Comparison of ENCODE assay signal across 12 mouse cellular contexts in genomic region chr14:33588951-33589350, GRCm38 (mm10). TPM values are rescaled to one million over a fixed set of nuclear protein-coding genes. Genes with fewer than 3 reads are reported as not detected.
DNase-seq lines count a peak whose midpoint lies in the region; ATAC-seq and TF ChIP-seq lines count a peak whose summit lies in the region.
"Had no signal": no experiment of that assay in that cellular context is flagged by ENCODE, and none has a peak within 500 bp of the region (broad histone marks: within the 10 kb centered on the region; RNA-seq: fewer than 3 reads in every experiment).

TSS of gene Ptpn20 (plus strand) at chr14:33589207.

- no peak for TF ChIP-seq EP300 in lung, postnatal 0 days (IDR thresholded peaks at IDR 0.05)
- TF ChIP-seq EP300 in stomach, postnatal 0 days (optimal IDR thresholded peaks at IDR 0.05) = no peak

- H3K27me3 ChIP-seq in forebrain, postnatal 0 days (ENCODE audit: insufficient read depth, low read length) = no peaks in the 10 kb centered on the region
- no peaks in the 10 kb centered on the region for H3K27me3 ChIP-seq in forebrain, embryonic 13.5 days
- H3K27me3 ChIP-seq in lung, postnatal 0 days (replicated peaks; ENCODE audit: insufficient read depth, low read length) = no peaks in the 10 kb centered on the region
- no peaks in the 10 kb centered on the region for H3K27me3 ChIP-seq in stomach, postnatal 0 days (ENCODE audit: control insufficient read depth, insufficient read depth, low read length)
- H3K27me3 ChIP-seq: lung, embryonic 15.5 days had no signal

- DNase-seq in forebrain, postnatal 0 days = no peak
- DNase-seq in lung, postnatal 0 days (ENCODE audit: low spot score) = no peak
- DNase-seq in lung, postnatal 36 days = no peak
- peak; percentile 37 for DNase-seq in embryo, embryonic 10.5 days (ENCODE audit: low spot score)
- DNase-seq in stomach, postnatal 0 days (ENCODE audit: low spot score) = peak; percentile 21
- DNase-seq in right cerebral cortex, adult 18-20 months = no peak
- no peak for DNase-seq in cerebellum, adult 8-10 months

- peak; percentile 24; the same call in 1 of the 2 replicates for TF ChIP-seq CTCF in forebrain, postnatal 0 days (IDR thresholded peaks at IDR 0.05; ENCODE audit: low read depth)
- peak; percentile 41 for TF ChIP-seq CTCF in lung, postnatal 0 days (IDR thresholded peaks at IDR 0.05)
- peak; percentile 50 for TF ChIP-seq CTCF in stomach, postnatal 0 days (IDR thresholded peaks at IDR 0.05; ENCODE audit: low read depth)

- 69% methylated on average over 14 of the region's 14 CpGs for WGBS in forebrain, postnatal 0 days
- WGBS in forebrain, embryonic 13.5 days = 71% methylated on average over 14 of the region's 14 CpGs
- 60% methylated on average over 14 of the region's 14 CpGs for WGBS in lung, postnatal 0 days
- WGBS in stomach, postnatal 0 days = 66% methylated on average over 14 of the region's 14 CpGs

- H3K4me1 ChIP-seq in forebrain, postnatal 0 days (ENCODE audit: insufficient read depth) = no peaks in the 10 kb centered on the region
- H3K4me1 ChIP-seq in forebrain, embryonic 13.5 days = no peaks in the 10 kb centered on the region
- no peaks in the 10 kb centered on the region for H3K4me1 ChIP-seq in lung, postnatal 0 days (ENCODE audit: insufficient read depth, low read depth, low read length)
- no peaks in the 10 kb centered on the region for H3K4me1 ChIP-seq in stomach, postnatal 0 days (replicated peaks; ENCODE audit: control insufficient read depth, insufficient read depth)
- H3K4me1 ChIP-seq: lung, embryonic 15.5 days had no signal

- no peak for ATAC-seq in forebrain, postnatal 0 days
- ATAC-seq in forebrain, embryonic 13.5 days = no peak
- ATAC-seq in lung, postnatal 0 days = no peak
- no peak for ATAC-seq in stomach, postnatal 0 days (ENCODE audit: low FRiP score, low TSS enrichment)
- ATAC-seq: inflammation-experienced regulatory T-cells, adult 6 months had no signal

- H3K9ac ChIP-seq in forebrain, postnatal 0 days = no peak within 1 kb of the TSS
- H3K9ac ChIP-seq in forebrain, embryonic 13.5 days = no peak within 1 kb of the TSS
- no peak within 1 kb of the TSS for H3K9ac ChIP-seq in lung, postnatal 0 days (replicated peaks; ENCODE audit: low read depth)
- H3K9ac ChIP-seq in stomach, postnatal 0 days (ENCODE audit: low read length) = no peak within 1 kb of the TSS
- H3K9ac ChIP-seq: lung, embryonic 15.5 days had no signal

- H3K4me2 ChIP-seq in forebrain, postnatal 0 days (ENCODE audit: low read depth) = no peak within 1 kb of the TSS
- no peak within 1 kb of the TSS for H3K4me2 ChIP-seq in forebrain, embryonic 13.5 days
- no peak within 1 kb of the TSS for H3K4me2 ChIP-seq in lung, postnatal 0 days (replicated peaks; ENCODE audit: low read depth, low read length)
- H3K4me2 ChIP-seq in stomach, postnatal 0 days (replicated peaks; ENCODE audit: low read depth) = no peak within 1 kb of the TSS
- H3K4me2 ChIP-seq: lung, embryonic 15.5 days had no signal

- no peak within 1 kb of the TSS for H3K27ac ChIP-seq in forebrain, postnatal 0 days (ENCODE audit: low read depth, low read length)
- no peak within 1 kb of the TSS for H3K27ac ChIP-seq in forebrain, embryonic 13.5 days
- H3K27ac ChIP-seq in lung, postnatal 0 days (ENCODE audit: low read length) = no peak within 1 kb of the TSS
- H3K27ac ChIP-seq in stomach, postnatal 0 days (replicated peaks) = no peak within 1 kb of the TSS
- H3K27ac ChIP-seq: lung, embryonic 15.5 days had no signal

- no peaks in the 10 kb centered on the region for H3K36me3 ChIP-seq in forebrain, postnatal 0 days (ENCODE audit: insufficient read depth)
- H3K36me3 ChIP-seq in forebrain, embryonic 13.5 days (ENCODE audit: poor library complexity, severe bottlenecking) = no peaks in the 10 kb centered on the region
- no peaks in the 10 kb centered on the region for H3K36me3 ChIP-seq in lung, postnatal 0 days (ENCODE audit: insufficient read depth, low read length)
- H3K36me3 ChIP-seq in stomach, postnatal 0 days (ENCODE audit: control insufficient read depth, insufficient read depth, low read length) = no peaks in the 10 kb centered on the region
- H3K36me3 ChIP-seq: G1E; lung, embryonic 15.5 days had no signal

- no peaks in the 10 kb centered on the region for H3K9me3 ChIP-seq in forebrain, postnatal 0 days (ENCODE audit: low read length)
- no peaks in the 10 kb centered on the region for H3K9me3 ChIP-seq in forebrain, embryonic 13.5 days (replicated peaks)
- H3K9me3 ChIP-seq in lung, postnatal 0 days (ENCODE audit: low read length) = no peaks in the 10 kb centered on the region
- no peaks in the 10 kb centered on the region for H3K9me3 ChIP-seq in stomach, postnatal 0 days (ENCODE audit: control insufficient read depth, low read length)
- H3K9me3 ChIP-seq: lung, embryonic 15.5 days had no signal

- no peak within 1 kb of the TSS for H3K4me3 ChIP-seq in forebrain, postnatal 0 days (ENCODE audit: low read depth, low read length)
- no peak within 1 kb of the TSS for H3K4me3 ChIP-seq in forebrain, embryonic 13.5 days
- no peak within 1 kb of the TSS for H3K4me3 ChIP-seq in lung, postnatal 0 days (ENCODE audit: low read depth, low read length)
- H3K4me3 ChIP-seq in stomach, postnatal 0 days (ENCODE audit: low read depth, low read length) = no peak within 1 kb of the TSS
- H3K4me3 ChIP-seq: lung, embryonic 15.5 days had no signal

RNA-seq across cellular contexts. Expression of gene Ptpn20, which starts in this region (rescaled TPM):
- total RNA-seq in forebrain, postnatal 0 days (2014; rRNA removed) = 0.33 and 0.92 TPM in 2 replicates
- polyA plus RNA-seq in forebrain, postnatal 0 days (2015; fragmentation: Nextera tagmentation; extraction: Ambion mirVana) = 0.14 and 0.30 TPM in 2 replicates
- polyA plus RNA-seq in forebrain, embryonic 13.5 days (2015; fragmentation: Nextera tagmentation; extraction: Ambion mirVana) = 0.15 TPM in 1 of 2 replicates, not detected in the other
- polyA plus RNA-seq in lung, postnatal 0 days (2015; fragmentation: Nextera tagmentation; extraction: Ambion mirVana) = 0.04 TPM in 1 of 2 replicates, not detected in the other
- polyA plus RNA-seq in stomach, postnatal 0 days (2015; fragmentation: Nextera tagmentation; extraction: Ambion mirVana) = 0.07 and 0.08 TPM in 2 replicates
- total RNA-seq: G1E; neutrophil, adult 5-6 weeks had no signal
- polyA plus RNA-seq: G1E; inflammation-experienced regulatory T-cells, adult 6 months had no signal

Comparison
In these comparisons a context has a peak if more than half of its experiments do, and no peak if none do; other contexts are left out.
1. Peak in DNase-seq in stomach, postnatal 0 days; RNA of the gene not detected or under 1 TPM.